ENCODE assay signal across 8 mouse cellular contexts in genomic region chr5:31571023-31571608, GRCm38 (mm10). TPM values are rescaled to one million over a fixed set of nuclear protein-coding genes. Genes with fewer than 3 reads are reported as not detected.
DNase-seq lines count a peak whose midpoint lies in the region; ATAC-seq and TF ChIP-seq lines count a peak whose summit lies in the region.

No protein-coding gene starts in this region.

- H3K27ac ChIP-seq in heart, embryonic 10.5 days = peak overlapping the region; percentile 93
- no peak overlapping the region for H3K27ac ChIP-seq in liver, embryonic 14.5 days

- peak; percentile 61 to 74 for DNase-seq in frontal cortex, adult 2 months (ENCODE audit: extremely low spot score in 1 of 2, low spot score in 1 of 2)
- no peak for DNase-seq in frontal cortex, postnatal 14 days (ENCODE audit: low spot score in 2 of 2)
- DNase-seq in cerebellum, postnatal 10 days = peak; percentile 36 to 55
- peak; percentile 89 for DNase-seq in heart, embryonic 10.5 days (ENCODE audit: low spot score)
- DNase-seq in kidney, adult 9 months = peak; percentile 75
- DNase-seq in liver, embryonic 14.5 days (ENCODE audit: low read depth in 3 of 3, low spot score in 3 of 3) = peak in 2 of 3 experiments; percentile 7
- peak; percentile 41 for DNase-seq in naive thymus-derived CD4-positive, alpha-beta T cell, adult 2 months (ENCODE audit: low read depth)
- DNase-seq in urinary bladder, postnatal 25 days (ENCODE audit: low spot score) = no peak

- H3K9me3 ChIP-seq in heart, embryonic 10.5 days = no peaks in the 10 kb centered on the region
- no peaks in the 10 kb centered on the region for H3K9me3 ChIP-seq in liver, embryonic 14.5 days (ENCODE audit: control insufficient read depth, low read length)

- WGBS in heart, embryonic 10.5 days = 7% methylated on average over 20 of the region's 20 CpGs
- 8% methylated on average over 20 of the region's 20 CpGs for WGBS in liver, embryonic 14.5 days (ENCODE audit: insufficient replicate concordance)

- TF ChIP-seq CTCF in liver, embryonic 14.5 days (IDR thresholded peaks at IDR 0.05; ENCODE audit: low read depth) = no peak

- H3K4me1 ChIP-seq in heart, embryonic 10.5 days = peaks cover 34% of the 10 kb centered on the region
- no peaks in the 10 kb centered on the region for H3K4me1 ChIP-seq in liver, embryonic 14.5 days (replicated peaks; ENCODE audit: control insufficient read depth in 2 of 2, insufficient read depth in 2 of 2, low read length in 1 of 2)

- peak overlapping the region; percentile 45 for H3K4me3 ChIP-seq in heart, embryonic 10.5 days
- no peak overlapping the region; a peak in 1 of 4 replicates for H3K4me3 ChIP-seq in liver, embryonic 14.5 days (ENCODE audit: insufficient read depth in 1 of 2, low read depth in 2 of 2, low read length in 2 of 2)

- H3K9ac ChIP-seq in liver, embryonic 14.5 days (replicated peaks) = no peak overlapping the region

- H3K36me3 ChIP-seq in heart, embryonic 10.5 days = no peaks in the 10 kb centered on the region
- H3K36me3 ChIP-seq in liver, embryonic 14.5 days (replicated peaks; ENCODE audit: control insufficient read depth, insufficient read depth, low read depth) = no peaks in the 10 kb centered on the region

- no peak for TF ChIP-seq EP300 in liver, embryonic 14.5 days (IDR thresholded peaks at IDR 0.05; ENCODE audit: low read depth)

- H3K4me2 ChIP-seq in liver, embryonic 14.5 days (ENCODE audit: low read depth) = peak overlapping the region; percentile 29

- no peaks in the 10 kb centered on the region for H3K27me3 ChIP-seq in heart, embryonic 10.5 days (ENCODE audit: insufficient read depth, poor library complexity, severe bottlenecking)
- H3K27me3 ChIP-seq in liver, embryonic 14.5 days (ENCODE audit: control insufficient read depth, insufficient read depth, low read length) = no peaks in the 10 kb centered on the region; the same call in 1 of the 2 replicates

- no peak for ATAC-seq in liver, embryonic 14.5 days (ENCODE audit: insufficient read depth)

RNA-seq across cellular contexts. Expression of gene Mrpl33, which starts 25.6 kb away (rescaled TPM):
- polyA plus RNA-seq in frontal cortex, adult 2 months (2012; rRNA removed) = 97.5 and 98.3 TPM in 2 replicates
- polyA plus RNA-seq in heart, embryonic 10.5 days (2016; fragmentation: Nextera tagmentation; extraction: Ambion mirVana) = 294 and 320 TPM in 2 replicates
- 57.8 and 80.0 TPM in 2 replicates for polyA plus RNA-seq in liver, embryonic 14.5 days (2012; rRNA removed)
- 211 and 219 TPM in 2 replicates for polyA plus RNA-seq in liver, embryonic 14.5 days (2014; fragmentation: Nextera tagmentation; extraction: Ambion mirVana)

RNA-seq across cellular contexts. Expression of gene Supt7l, which starts 43.5 kb away (rescaled TPM):
- 15.0 and 15.8 TPM in 2 replicates for polyA plus RNA-seq in frontal cortex, adult 2 months (2012; rRNA removed)
- 21.7 and 22.5 TPM in 2 replicates for polyA plus RNA-seq in heart, embryonic 10.5 days (2016; fragmentation: Nextera tagmentation; extraction: Ambion mirVana)
- 5.6 and 6.0 TPM in 2 replicates for polyA plus RNA-seq in liver, embryonic 14.5 days (2012; rRNA removed)
- 3.3 TPM in 2 replicates for polyA plus RNA-seq in liver, embryonic 14.5 days (2014; fragmentation: Nextera tagmentation; extraction: Ambion mirVana)

RNA-seq across cellular contexts. Expression of gene Slc4a1ap, which starts 44.3 kb away (rescaled TPM):
- polyA plus RNA-seq in frontal cortex, adult 2 months (2012; rRNA removed) = 25.6 and 28.7 TPM in 2 replicates
- 24.2 and 31.5 TPM in 2 replicates for polyA plus RNA-seq in heart, embryonic 10.5 days (2016; fragmentation: Nextera tagmentation; extraction: Ambion mirVana)
- polyA plus RNA-seq in liver, embryonic 14.5 days (2012; rRNA removed) = 6.1 and 10.5 TPM in 2 replicates
- polyA plus RNA-seq in liver, embryonic 14.5 days (2014; fragmentation: Nextera tagmentation; extraction: Ambion mirVana) = 8.3 and 9.4 TPM in 2 replicates

Comparison
In these comparisons a context has a peak if more than half of its experiments do, and no peak if none do; other contexts are left out.
1. DNase-seq: peak in frontal cortex, adult 2 months (2 of 2), cerebellum, postnatal 10 days (2 of 2), heart, embryonic 10.5 days (single experiment), kidney, adult 9 months (single experiment), liver, embryonic 14.5 days (2 of 3) and naive thymus-derived CD4-positive, alpha-beta T cell, adult 2 months (single experiment); none in frontal cortex, postnatal 14 days (0 of 2) and urinary bladder, postnatal 25 days (single experiment).